Comparison of ENCODE assay signal across 1 mouse cellular context in genomic region chr10:78009184-78009944, GRCm38 (mm10).
A peak's percentile ranks its signal among the peaks of the same experiment; 100 is the strongest.
TF ChIP-seq lines count a peak whose summit lies in the region.

No protein-coding gene starts in this region.

TF ChIP-seq in myocyte, 11 proteins besides CTCF, POLR2A, EP300 and RAD21:
- TF ChIP-seq MAX (IDR thresholded peaks at IDR 0.05; ENCODE audit: low read depth) (peak; percentile 66), POLR2AphosphoS2 (IDR thresholded peaks at IDR 0.05; ENCODE audit: insufficient read length, low read depth) (peak; percentile 92), TCF12 (IDR thresholded peaks at IDR 0.05; ENCODE audit: insufficient read depth, poor library complexity, severe bottlenecking) (no peak), REST (IDR thresholded peaks at IDR 0.05; ENCODE audit: insufficient read depth, insufficient read length) (no peak), SRF (IDR thresholded peaks at IDR 0.05; ENCODE audit: control insufficient read depth, insufficient read length, low read depth) (peak; percentile 64), TCF3 (IDR thresholded peaks at IDR 0.05; ENCODE audit: insufficient read length, low read depth) (no peak), MYOG (IDR thresholded peaks at IDR 0.05; ENCODE audit: control insufficient read depth in 1 of 3, insufficient read depth in 1 of 3, insufficient read length in 2 of 3, low read depth in 2 of 3) (no peak)
